Mouse (Mus musculus) adrenal gland, adult 18-20 months (tissue): ENCODE measurements around the gene Gm45785. TPM values are rescaled to one million over a fixed set of nuclear protein-coding genes. Genes with fewer than 3 reads are reported as not detected.
"Not testable (repeated sequence)": the region's sequence is repeated elsewhere in the genome, so short reads cannot be mapped to it uniquely, and the experiment has no call there.

Experiments
- DNase-seq, 2 experiments: peaks; one replicate each; pipeline ENCODE4 v3.0.0; 2021 to 2022; ENCODE audit warnings: low spot score in 2 of 2
- long read RNA-seq, 2 experiments: library from polyadenylated mRNA; stranded (forward); transcript quantifications; one replicate each; pipeline ENCODE4 v2.0.0; 2021
- total RNA-seq, 2 experiments: library from RNA; stranded (reverse); gene quantifications; 1 replicate in 1 of 2; 2 replicates in 1 of 2; pipeline ENCODE4 v1.2.3; 2021

The Gm45785 gene
- under 1 TPM; 0.36 to 0.61 TPM for total RNA-seq
- long read RNA-seq, experiment 1: 0 reads
- long read RNA-seq, experiment 2: 0 reads

DNA sequence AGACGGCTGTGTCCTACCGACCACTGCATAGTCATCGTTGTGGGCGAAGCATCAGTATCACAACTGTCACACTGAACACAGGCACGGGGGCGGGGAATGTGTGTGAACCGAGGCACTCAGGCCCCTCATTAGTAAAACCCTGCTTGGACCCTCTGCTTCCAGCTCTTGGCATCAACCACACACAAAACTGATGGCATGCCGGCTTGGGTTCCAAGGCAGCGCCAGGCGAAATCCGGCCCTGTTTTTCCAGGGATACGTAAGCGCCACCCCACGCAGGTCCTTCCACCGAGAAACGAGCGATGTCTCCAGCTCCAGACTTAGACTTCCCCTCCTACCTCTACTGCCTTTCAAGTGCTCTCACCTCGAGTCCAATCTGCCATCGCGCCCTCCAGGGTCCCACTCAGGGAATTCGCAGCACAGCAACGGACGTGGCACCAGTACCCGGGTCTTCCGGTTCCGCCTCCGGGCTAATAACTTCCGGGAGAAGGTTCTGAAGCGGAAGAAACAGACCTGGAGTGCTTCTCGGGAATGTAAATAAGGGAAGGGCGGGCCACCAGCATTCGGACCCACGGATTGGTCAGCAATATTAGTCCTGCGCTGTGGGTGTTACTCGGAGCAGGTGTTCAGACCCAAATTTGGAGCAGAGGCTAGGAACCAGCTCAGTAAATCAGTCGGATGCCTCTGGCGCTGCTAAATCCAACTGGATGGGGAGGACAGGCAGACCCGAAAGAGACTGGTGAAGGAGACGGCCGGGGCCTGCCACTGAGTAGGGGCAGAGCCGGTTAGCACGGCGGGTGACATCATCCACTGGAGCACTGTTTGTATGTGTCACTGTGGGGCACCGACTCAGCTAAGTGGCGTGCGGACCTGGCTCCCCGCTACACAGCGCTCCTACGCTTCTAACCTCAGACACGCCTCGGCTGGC is at the start of gene Gm45785:
Gm45785 (minus strand) TSS at position 472 of the 925 bp plus-strand sequence.
- peak; percentile 70 to 80 for DNase-seq

DNA sequence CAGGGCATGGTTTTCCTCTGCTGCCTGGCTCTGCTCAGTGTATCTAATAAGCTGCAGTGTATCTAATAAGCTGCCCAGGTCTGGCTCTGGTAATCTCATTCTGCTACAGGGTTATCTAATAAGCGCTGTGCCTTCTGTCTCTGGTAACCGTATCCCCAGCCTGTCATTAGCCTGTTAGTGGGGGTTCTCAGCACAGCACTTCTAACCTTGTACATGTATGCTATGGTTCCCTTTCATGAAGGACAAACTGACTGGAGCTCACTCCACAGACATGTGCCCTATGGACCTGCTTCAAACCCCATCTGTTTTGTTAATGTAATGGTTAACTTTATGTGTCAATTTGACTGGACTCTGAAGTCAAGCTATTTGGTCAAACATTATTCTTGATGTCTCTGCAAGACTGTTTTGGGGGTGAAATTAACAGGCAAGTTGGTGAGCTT is 49.5 kb upstream of the Gm45785 start:
- no peak for DNase-seq

DNA sequence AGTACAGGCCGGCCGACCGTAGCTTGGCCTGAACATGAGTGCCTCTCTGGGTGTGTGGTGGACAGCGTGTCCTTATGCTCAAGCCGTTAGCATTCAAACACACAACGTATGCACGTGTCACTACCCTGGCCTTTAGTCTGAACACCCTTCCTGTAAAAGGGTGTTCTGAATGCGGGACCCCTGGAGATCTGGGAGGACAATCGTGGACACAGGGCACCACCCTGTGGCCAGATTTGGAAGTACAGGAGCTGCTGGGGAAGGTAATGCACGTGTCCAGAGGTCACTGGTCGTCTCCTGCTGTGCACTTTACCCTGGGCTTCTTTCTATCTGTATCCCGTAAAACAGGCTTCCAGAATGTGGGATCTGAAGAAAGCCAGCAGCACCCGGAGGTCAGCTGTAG is 47.1 kb upstream of the Gm45785 start:
- peak; percentile 82 to 90 for DNase-seq

DNA sequence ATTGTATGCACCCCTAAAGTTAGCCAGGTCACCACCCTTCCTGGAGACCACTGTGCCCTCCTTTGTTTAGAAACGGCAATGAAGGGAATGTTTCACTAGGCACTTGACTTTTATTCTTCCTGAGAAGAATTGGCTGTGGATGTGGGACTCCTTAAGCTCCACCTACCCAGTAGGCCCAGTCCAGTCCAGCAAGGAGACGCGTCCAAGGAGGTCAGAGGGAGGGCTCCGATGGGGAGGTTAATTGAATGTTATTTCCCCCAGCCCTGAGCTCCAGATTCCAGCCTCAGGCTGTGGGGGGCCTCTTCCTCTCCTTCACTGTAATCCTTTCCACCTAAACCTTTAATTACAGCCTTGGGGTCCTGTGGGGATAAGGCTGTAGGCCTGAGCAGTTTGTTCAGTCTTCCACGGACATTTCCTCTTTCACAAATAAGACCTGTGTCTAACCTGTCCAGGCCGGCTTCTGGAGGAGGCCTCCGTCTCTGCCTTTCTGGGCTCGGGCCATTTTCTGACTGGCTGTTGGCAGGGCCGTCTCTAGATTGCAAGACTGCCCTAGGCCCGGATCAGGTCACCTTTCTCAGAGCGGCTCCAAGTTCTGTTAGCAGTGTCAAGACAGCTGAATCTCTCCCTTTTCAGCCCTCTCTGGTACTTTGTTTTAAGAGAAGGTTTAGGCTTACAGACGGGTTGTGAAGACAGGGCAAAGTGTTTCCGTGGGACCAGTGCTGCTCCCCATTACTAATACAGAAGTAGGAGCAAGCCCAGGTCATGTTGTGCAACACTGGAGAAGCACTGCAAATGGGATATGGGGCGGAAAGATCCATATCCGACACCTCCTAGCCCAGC is 46.1 kb upstream of the Gm45785 start:
- DNase-seq: no peak

DNA sequence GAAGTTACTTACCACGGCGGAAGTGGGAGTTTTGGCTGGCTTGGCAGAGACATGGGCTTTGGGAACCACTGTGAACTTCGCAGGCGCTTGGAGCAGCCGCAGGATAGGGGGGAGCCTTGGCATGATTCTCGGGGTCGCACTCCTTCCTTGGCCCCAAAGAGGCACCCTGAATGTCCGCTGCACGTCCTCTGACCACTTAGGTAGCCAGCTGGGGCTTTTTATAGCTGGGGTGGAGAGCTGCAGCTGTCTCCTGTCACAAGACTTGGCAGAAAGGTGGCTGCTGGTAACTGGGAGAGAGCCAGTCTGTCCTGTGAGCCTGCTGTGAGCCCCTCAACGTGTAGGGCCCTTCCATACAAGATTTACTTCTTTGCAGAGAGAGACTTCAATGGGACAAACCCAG is 44.1 kb upstream of the Gm45785 start, which contains the start of gene Cox8b:
Cox8b (minus strand) TSS at position 227 of the 400 bp plus-strand sequence.
- no peak for DNase-seq

DNA sequence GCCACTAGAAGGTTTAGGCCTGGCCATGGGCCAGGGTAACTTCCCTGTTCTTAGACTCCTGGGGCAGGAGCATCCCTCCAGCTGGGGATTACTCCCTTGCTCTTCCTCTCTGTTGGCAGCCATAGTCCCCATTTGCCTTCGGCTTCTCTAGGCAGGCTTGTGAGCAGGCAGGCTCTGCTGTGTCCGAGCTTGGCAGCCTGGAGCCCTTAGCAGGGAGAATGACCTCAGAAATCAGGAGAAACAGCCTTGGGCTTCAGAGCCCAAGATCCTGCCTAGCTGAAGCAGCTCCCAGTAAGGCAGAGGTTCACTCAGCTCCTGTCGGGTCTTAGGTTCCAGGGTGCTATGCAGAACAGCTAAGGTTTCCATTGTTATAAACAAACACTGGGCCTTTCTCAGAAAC is 43.0 kb upstream of the Gm45785 start:
- DNase-seq: no peak

DNA sequence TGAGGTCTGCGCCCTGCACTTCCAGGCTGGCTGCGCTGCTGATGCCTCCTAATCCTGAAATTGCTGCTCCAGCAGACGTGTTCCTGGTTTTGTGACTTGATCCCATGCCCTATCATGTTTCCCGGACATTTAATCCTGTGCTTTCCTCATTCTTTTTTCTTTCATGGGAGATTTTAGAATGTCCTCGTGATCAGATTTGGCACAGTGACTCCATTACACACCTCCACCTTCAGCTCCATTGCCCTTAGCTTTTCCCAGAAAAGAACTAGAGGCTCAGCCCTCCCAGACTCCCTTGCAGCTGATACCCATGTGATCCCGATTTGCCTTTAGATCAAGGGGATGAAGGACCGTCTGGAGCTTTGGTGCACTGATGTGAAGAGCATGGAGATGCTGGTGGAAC is 41.7 kb upstream of the Gm45785 start:
- no peak for DNase-seq

DNA sequence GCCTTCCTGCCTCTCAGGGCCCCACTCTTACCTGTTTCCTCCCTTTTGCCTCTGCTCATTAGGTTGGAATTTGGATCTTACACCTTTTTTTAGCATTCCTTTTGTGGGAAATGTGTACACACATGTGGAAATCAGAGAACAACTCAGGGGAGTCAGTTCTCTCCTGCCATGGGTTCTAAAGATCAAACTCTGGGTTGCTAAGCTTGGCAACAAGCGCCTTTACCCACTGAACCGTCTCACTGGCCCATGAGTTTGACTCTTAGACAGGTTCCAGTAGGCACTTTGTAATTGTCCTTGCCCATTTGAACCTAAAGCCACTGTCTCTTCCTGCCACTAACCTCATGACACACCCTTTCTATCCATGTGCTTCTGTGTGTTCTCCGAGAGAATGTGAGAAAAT is 38.5 kb upstream of the Gm45785 start:
- no peak for DNase-seq

DNA sequence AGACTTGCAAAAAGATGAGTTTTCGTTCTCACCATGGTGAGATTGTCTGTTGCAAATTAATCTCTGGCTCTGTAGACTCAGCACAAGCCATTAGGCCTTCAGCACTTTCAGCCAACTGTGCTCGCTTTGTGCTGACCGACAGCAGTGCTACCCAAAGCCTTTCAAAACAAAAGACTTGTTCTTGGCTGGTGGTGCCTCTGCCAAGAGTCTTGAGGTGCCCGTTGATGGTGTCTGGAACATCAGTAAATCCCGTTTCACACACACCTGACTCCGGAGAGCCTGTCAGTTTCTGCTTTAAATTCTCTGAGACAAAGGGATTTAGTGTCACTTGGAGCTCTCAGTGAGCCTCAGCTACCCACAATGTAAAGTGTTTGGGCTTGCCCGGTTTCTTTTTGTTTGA is 37.9 kb upstream of the Gm45785 start:
- no peak for DNase-seq

DNA sequence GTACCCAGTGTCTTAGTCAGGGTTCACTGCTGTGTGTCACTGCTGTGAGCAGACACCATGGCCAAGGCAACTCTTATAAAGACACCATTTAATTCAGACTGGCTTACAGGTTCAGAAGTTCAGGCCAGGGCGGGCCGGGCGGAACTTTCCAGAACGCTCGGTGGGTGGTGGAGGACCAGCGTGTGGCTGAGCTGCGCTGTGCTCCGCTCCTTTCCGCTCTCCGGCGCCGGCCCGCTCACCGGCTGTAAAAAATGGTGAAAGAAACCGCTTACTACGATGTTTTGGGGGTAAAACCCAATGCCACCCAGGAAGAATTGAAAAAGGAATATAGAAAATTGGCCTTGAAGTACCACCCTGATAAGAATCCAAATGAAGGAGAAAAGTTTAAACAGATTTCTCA is 34.5 kb upstream of the Gm45785 start:
- not testable (repeated sequence) for DNase-seq

DNA sequence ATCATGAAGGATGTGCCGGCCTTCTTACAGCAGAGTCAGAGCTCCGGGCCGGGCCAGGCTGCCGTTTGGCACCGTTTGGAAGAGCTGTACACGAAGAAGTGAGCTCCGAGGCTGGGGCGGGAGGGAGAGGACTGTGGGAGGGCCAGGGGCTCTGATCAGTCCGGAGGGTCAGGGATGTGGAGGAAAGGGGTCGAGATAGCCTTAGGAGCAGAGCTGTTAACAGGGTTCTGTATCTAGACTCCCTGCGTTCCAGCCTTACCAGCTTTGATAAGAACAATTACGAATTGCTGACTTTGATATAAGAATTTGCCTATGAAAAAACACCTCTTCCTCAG is 26.3 kb upstream of the Gm45785 start:
- DNase-seq: no peak

DNA sequence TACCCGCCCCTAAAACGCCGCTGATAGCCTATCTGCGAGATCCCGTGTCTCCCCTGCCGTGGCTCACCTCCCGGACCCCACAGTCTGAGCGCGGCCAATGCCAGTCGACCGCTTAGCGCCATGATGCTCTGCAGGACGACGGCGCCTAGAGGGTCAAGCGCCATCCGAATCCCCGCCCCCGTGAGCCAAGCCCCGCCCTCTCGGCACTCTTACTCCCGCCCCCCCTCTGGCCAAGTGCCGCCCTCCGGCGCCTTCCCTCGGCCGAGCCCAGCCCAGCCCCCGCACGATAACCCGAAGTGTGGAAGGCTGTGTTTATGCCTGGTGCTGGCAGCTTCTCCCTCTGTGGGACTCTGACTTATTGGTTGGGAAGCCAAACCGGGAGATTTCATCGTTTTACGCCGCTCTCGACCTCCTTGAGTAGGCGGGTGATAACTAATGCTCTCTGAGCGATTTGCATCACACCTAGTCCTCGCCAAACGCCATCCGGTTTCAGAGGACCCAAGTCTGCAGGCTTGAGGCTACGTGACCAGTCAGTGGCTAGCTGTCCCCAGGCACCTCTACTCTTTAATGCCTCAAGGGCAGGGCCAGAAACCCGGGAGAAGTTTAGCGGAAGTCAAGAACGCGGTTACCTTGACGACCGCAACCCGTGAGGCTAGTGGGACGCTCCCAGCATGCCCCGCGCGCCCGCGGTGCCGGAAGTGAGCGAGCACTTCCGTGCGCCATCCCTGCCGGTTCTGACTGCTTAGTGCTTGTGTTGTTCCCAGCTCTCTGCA is 25.8 kb upstream of the Gm45785 start, which contains the start of the genes Psmd13 and Sirt3:
Psmd13 (plus strand) TSS at position 273 of the 773 bp plus-strand sequence.
Sirt3 (minus strand) TSS at position 614 of the 773 bp plus-strand sequence.
- peak; percentile 91 to 93 for DNase-seq

DNA sequence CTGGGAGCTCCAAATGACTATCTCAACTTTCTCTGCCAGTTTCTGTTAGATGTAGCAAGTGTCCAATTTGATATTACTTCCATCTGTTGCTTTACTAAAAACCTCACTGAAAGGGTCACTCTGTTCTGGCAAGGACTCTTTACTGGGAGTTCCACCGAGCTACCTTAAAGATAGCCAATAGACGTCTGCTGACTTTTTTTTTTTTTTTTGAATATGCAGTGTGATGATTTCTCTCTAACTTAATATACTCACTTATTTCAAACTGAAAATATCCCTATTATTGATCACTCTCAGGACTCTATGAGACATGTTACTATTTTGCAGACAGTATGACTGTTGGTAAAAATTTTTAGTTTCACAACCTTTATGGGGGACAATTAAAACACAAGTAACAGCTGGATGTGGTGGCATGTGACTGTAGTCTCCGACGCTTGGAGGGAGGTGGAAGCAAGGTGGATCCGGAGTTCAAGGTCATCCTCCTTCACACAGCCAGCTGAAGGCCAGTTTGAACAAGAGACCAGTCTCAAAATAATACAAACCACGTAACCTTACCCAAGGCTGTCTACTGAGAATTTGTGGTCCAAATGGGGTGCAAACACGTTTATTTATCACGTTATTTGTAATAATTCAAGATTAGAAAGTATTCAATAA is 24.9 kb upstream of the Gm45785 start:
- no peak for DNase-seq

DNA sequence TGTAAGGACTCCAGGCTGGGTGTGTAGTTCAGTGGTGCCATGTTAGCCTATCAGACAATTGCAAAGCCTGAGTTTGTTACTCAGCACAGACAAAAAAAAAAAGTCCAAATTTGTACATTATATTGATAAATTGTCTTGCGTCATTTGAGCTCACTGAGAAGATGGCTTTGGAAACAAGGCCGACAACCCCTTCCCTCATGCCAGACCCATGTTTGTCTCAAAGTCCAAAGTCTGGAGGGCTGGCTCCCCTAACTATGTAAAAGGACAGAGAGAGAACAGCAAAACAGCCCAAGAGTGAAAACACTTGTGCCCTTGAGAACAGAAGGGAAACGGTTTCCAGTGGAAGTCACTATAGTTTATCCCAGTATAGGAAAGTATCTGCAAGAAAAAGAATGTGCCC is 24.3 kb upstream of the Gm45785 start:
- no peak for DNase-seq

DNA sequence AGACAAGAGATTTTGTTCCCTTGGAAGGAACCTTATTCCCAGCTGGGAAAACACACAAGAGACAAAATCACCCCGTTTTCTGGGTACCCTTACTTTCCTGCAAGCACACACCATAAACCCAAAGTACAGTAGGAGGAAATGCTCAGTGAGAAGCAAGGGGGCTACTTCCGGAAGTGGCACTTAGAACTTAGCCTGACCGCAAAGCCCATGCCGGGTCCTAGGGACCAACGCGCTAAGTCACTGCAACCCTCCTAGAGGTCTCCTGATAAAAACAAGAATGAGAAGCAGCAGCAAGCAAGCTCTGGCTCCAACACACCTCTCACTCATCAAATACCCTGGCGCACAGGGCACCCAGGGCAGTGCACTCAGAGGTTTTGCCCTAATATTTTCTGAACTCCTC is 23.2 kb upstream of the Gm45785 start:
- no peak for DNase-seq

DNA sequence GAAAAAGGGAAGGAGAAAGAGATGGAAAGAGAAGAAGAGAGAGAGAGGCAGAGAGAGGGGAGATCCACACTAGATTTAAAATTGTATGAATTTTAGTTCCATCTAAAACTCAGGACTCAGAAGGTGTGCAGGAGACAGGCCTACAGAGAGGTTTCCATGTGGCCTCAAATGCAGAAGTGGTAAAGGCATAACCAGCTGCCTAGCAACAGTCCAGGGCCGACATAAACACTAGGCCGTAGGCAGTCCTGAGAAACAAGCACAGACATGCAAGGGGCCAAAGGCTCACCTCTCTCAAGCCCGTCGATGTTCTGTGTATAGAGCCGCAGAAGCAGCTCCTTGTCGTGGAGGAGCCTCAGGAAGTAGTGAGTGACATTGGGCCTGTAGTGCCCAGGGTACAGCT is 21.2 kb upstream of the Gm45785 start:
- DNase-seq: no peak

DNA sequence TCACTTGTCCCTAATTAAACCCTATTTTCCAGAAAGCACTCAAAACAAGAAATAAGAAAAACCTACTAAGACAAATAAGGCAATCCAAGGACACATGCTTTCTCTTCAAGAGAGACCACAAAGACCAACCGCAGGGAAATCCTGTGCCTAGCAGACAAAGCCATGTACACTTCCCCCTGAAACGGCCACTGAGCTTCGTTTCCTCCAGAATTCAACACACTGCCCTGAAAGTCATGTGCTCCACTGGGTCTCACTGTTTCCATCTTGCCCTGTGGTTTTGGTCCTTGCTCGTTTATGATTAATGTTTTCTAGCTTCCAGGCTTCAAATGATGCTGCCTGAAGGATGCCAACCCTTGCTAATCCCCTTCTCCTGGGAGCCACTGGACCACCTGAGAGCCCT is 18.1 kb upstream of the Gm45785 start:
- no peak for DNase-seq

DNA sequence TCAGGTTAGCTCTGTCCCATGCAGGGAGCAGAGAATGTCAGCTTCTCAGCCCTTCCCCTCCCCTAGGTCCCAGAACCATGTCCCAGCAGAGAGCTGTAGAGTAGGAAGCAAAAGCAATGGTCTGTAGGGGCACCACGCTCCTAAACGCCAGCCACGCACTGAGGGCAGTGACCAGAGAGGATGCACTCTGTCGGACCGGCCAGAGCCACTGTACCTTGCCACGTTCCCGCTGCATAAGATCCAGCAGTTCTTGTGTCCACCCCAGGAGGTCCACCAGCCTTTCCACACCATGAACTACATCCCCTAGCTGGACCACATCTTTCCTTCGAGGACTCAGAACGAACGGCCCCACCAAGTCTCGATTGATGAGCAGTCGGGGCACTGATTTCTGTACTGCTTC is 8.6 kb upstream of the Gm45785 start:
- no peak for DNase-seq

DNA sequence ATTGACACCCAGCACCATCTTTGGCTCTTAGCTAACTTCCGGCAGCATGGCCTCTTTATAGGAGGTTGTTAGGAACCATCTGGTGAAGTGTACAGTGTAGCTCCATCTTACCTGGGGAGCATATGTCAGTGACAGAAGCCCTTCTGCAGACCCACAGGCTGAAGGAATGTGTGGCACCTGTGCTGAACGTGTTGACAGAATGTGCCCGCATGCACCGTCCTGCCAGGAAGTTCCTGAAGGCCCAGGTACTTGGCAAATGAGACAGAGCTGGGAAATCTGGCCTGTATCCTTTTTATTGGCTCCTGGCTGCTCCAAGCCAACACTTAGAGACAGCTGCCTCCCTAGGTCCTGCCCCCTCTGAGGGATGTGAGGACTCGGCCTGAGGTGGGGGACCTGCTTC is 4.6 kb upstream of the Gm45785 start:
- DNase-seq: no peak

DNA sequence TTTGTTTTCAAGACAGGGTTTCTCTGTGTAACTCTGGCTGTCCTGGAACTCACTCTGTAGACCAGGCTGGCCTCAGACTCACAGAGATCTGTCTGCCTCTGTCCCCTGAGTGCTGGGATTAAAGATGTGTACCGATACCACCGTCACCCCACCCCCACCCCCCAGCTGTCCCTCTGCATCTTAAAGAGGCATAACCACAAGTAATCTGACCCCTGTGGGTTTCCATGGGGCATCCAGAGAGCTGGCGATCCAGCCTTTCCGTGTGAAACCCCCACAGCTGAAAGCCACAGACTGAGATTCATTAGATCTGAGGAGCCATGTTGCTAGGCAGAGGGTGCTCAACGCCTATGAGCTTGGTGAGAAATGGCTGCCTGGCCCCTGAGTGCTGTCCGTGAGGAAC is 3.9 kb upstream of the Gm45785 start:
- no peak for DNase-seq

DNA sequence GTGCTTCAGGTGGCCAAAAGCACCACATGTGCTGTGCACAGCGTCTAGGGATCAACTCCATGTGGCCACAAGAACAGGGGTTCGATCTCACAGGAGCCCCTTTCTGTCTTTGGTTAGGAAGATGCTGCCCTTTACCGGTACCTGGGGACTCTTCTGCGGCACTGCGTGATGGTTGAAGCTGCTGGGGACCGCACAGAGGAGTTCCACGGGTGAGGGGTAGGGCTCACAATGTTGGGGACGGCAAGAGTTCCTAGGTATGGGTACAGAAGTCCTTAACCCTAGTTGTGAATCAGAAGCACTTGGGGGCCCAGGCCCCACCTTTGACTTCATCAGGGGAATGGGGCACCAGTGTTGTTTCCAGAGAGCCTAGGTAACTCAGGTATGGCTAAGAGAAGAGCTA is 2.6 kb upstream of the Gm45785 start:
- DNase-seq: no peak
